8 mouse cellular contexts compared by ENCODE assay signal in genomic region chr5:24029946-24030578, GRCm38 (mm10). TPM values are rescaled to one million over a fixed set of nuclear protein-coding genes. Genes with fewer than 3 reads are reported as not detected.
DNase-seq lines count a peak whose midpoint lies in the region; ATAC-seq and TF ChIP-seq lines count a peak whose summit lies in the region.

No protein-coding gene starts in this region.

- no peaks in the 10 kb centered on the region for H3K36me3 ChIP-seq in spleen, adult 2 months (ENCODE audit: control insufficient read depth, insufficient read depth, low read length)
- H3K36me3 ChIP-seq in forebrain, embryonic 13.5 days (ENCODE audit: poor library complexity, severe bottlenecking): no peaks in the 10 kb centered on the region
- no peaks in the 10 kb centered on the region for H3K36me3 ChIP-seq in limb, embryonic 11.5 days (ENCODE audit: control insufficient read depth, insufficient read depth, low read length)
- no peaks in the 10 kb centered on the region for H3K36me3 ChIP-seq in midbrain, embryonic 16.5 days (ENCODE audit: control insufficient read depth, insufficient read depth, low read length)

- DNase-seq in cerebellum, adult 2 months: peak in 1 of 2 experiments; percentile 16
- no peak for DNase-seq in cerebellum, postnatal 4 days (ENCODE audit: low spot score in 2 of 2)
- DNase-seq in spleen, adult 2 months (ENCODE audit: low read depth in 1 of 2, low spot score in 2 of 2): no peak
- no peak for DNase-seq in spleen, adult 18-20 months
- DNase-seq in limb, embryonic 11.5 days (ENCODE audit: low spot score): peak; percentile 63
- DNase-seq in urinary bladder, postnatal 36 days (ENCODE audit: low spot score in 2 of 2): no peak

- peak; percentile 54 for ATAC-seq in forebrain, embryonic 13.5 days
- ATAC-seq in limb, embryonic 11.5 days (ENCODE audit: insufficient number of reproducible peaks, low FRiP score, low TSS enrichment, low read depth): peak; percentile 71
- peak; percentile 83 for ATAC-seq in midbrain, embryonic 16.5 days

- TF ChIP-seq CTCF in cerebellum, adult 2 months (IDR thresholded peaks at IDR 0.05; ENCODE audit: borderline replicate concordance, insufficient read depth, low read depth, low read length): no peak
- no peak for TF ChIP-seq CTCF in spleen, adult 2 months (IDR thresholded peaks at IDR 0.05; ENCODE audit: extremely low read depth, insufficient read depth, insufficient read length, insufficient replicate concordance)

- H3K27ac ChIP-seq in cerebellum, adult 2 months (ENCODE audit: insufficient read depth, low read length): no peak overlapping the region
- H3K27ac ChIP-seq in spleen, adult 2 months (ENCODE audit: insufficient read depth, low read length): peak overlapping the region; percentile 94
- H3K27ac ChIP-seq in forebrain, embryonic 13.5 days: peak overlapping the region; percentile 83
- peak overlapping the region; percentile 65; the same call in 1 of the 2 replicates for H3K27ac ChIP-seq in limb, embryonic 11.5 days (replicated peaks; ENCODE audit: low read depth, low read length)
- H3K27ac ChIP-seq in midbrain, embryonic 16.5 days (ENCODE audit: low read length): peak overlapping the region; percentile 80

- H3K4me1 ChIP-seq in cerebellum, adult 2 months (ENCODE audit: control insufficient read depth, insufficient read depth, low read length): no peaks in the 10 kb centered on the region
- H3K4me1 ChIP-seq in spleen, adult 2 months (ENCODE audit: control insufficient read depth, insufficient read depth, insufficient read length): peaks cover 9% of the 10 kb centered on the region; the same call in 1 of the 2 replicates
- H3K4me1 ChIP-seq in forebrain, embryonic 13.5 days: peaks cover 21% of the 10 kb centered on the region
- H3K4me1 ChIP-seq in limb, embryonic 11.5 days (ENCODE audit: control insufficient read depth, insufficient read depth, low read length): no peaks in the 10 kb centered on the region
- peaks cover 6% of the 10 kb centered on the region for H3K4me1 ChIP-seq in midbrain, embryonic 16.5 days (ENCODE audit: control insufficient read depth, insufficient read depth, low read length)

- under 1% methylated on average over 73 of the region's 73 CpGs for WGBS in cerebellum, adult 2 months
- under 1% methylated on average over 64 of the region's 73 CpGs for WGBS in spleen, adult 2 months
- under 1% methylated on average over 54 of the region's 73 CpGs for WGBS in forebrain, embryonic 13.5 days
- under 1% methylated on average over 61 of the region's 73 CpGs for WGBS in limb, embryonic 11.5 days
- under 1% methylated on average over 67 of the region's 73 CpGs for WGBS in midbrain, embryonic 16.5 days

- peak overlapping the region; percentile 95 for H3K9ac ChIP-seq in forebrain, embryonic 13.5 days
- peak overlapping the region; percentile 77 for H3K9ac ChIP-seq in limb, embryonic 11.5 days (ENCODE audit: low read length)
- H3K9ac ChIP-seq in midbrain, embryonic 16.5 days (ENCODE audit: low read depth, low read length): peak overlapping the region; percentile 83

- no peaks in the 10 kb centered on the region for H3K27me3 ChIP-seq in cerebellum, adult 2 months (ENCODE audit: control insufficient read depth, insufficient read depth, low read length)
- H3K27me3 ChIP-seq in spleen, adult 2 months (ENCODE audit: control insufficient read depth, insufficient read depth, low read length): no peaks in the 10 kb centered on the region
- H3K27me3 ChIP-seq in forebrain, embryonic 13.5 days: no peaks in the 10 kb centered on the region
- no peaks in the 10 kb centered on the region for H3K27me3 ChIP-seq in limb, embryonic 11.5 days (ENCODE audit: control insufficient read depth, insufficient read depth, low read length)
- no peaks in the 10 kb centered on the region for H3K27me3 ChIP-seq in midbrain, embryonic 16.5 days (ENCODE audit: control insufficient read depth, insufficient read depth, low read depth, low read length)

- H3K9me3 ChIP-seq in forebrain, embryonic 13.5 days (replicated peaks): no peaks in the 10 kb centered on the region
- no peaks in the 10 kb centered on the region for H3K9me3 ChIP-seq in limb, embryonic 11.5 days (ENCODE audit: control insufficient read depth, low read length)
- H3K9me3 ChIP-seq in midbrain, embryonic 16.5 days (replicated peaks; ENCODE audit: control insufficient read depth, low read length, poor library complexity, severe bottlenecking): no peaks in the 10 kb centered on the region

- H3K4me3 ChIP-seq in cerebellum, adult 2 months (replicated peaks; ENCODE audit: insufficient read depth, low read depth, low read length): peak overlapping the region; percentile 57
- peak overlapping the region; percentile 98 for H3K4me3 ChIP-seq in spleen, adult 2 months (ENCODE audit: extremely low read depth, insufficient read depth, insufficient read length)
- peak overlapping the region; percentile 93 for H3K4me3 ChIP-seq in forebrain, embryonic 13.5 days
- H3K4me3 ChIP-seq in limb, embryonic 11.5 days (ENCODE audit: low read depth, low read length): peak overlapping the region; percentile 86
- peak overlapping the region; percentile 93 for H3K4me3 ChIP-seq in midbrain, embryonic 16.5 days (ENCODE audit: low read depth, low read length)

- H3K4me2 ChIP-seq in forebrain, embryonic 13.5 days: peak overlapping the region; percentile 81
- peak overlapping the region; percentile 95 for H3K4me2 ChIP-seq in limb, embryonic 11.5 days (ENCODE audit: low read depth, severe bottlenecking)
- H3K4me2 ChIP-seq in midbrain, embryonic 16.5 days (ENCODE audit: low read length): peak overlapping the region; percentile 80

- no peak for TF ChIP-seq POLR2A in cerebellum, adult 2 months (IDR thresholded peaks at IDR 0.05; ENCODE audit: borderline replicate concordance, insufficient read depth, low read length)
- TF ChIP-seq POLR2A in spleen, adult 2 months (IDR thresholded peaks at IDR 0.05; ENCODE audit: low read depth, low read length): no peak

RNA-seq across cellular contexts. Expression of gene Fam126a, which starts 0.4 kb away (rescaled TPM):
- 5.2 and 5.6 TPM in 2 replicates for polyA plus RNA-seq in cerebellum, adult 2 months (2012; rRNA removed)
- 5.0 and 6.0 TPM in 2 replicates for polyA plus RNA-seq in spleen, adult 2 months (2012; rRNA removed)
- 40.9 and 44.3 TPM in 2 replicates for polyA plus RNA-seq in forebrain, embryonic 13.5 days (2015; fragmentation: Nextera tagmentation; extraction: Ambion mirVana)
- polyA plus RNA-seq in limb, embryonic 11.5 days (2014; fragmentation: Nextera tagmentation; extraction: Ambion mirVana): 29.2 and 32.7 TPM in 2 replicates
- 29.8 and 32.0 TPM in 2 replicates for polyA plus RNA-seq in midbrain, embryonic 16.5 days (2015; fragmentation: Nextera tagmentation; extraction: Ambion mirVana)
